Mouse (Mus musculus) megakaryocyte-erythroid progenitor cell, adult 5-6 weeks (primary cell): ENCODE measurements around the gene Rps4x. TPM values are rescaled to one million over a fixed set of nuclear protein-coding genes. Genes with fewer than 3 reads are reported as not detected.

Experiments
- ATAC-seq: replicated peaks from 2 replicates; pipeline ENCODE4 v1.8.0; 2016; ENCODE audit warnings: mild to moderate bottlenecking, inconsistent platforms; ENCODE audit not compliant: severe bottlenecking, poor library complexity, low FRiP score, low TSS enrichment
- total RNA-seq, 2 experiments: library from RNA; stranded (forward) in 1 of 2; stranded (reverse) in 1 of 2; fragments of 200-1000, 215-1000 nt in 1 of 2; fragments of >200 nt in 1 of 2; fragmentation: Nextera tagmentation in 1 of 2; gene quantifications; 2 replicates each; pipeline ENCODE4 v1.2.3; 2014 to 2017

Gene Rps4x
- total RNA-seq, 2 experiments from 2014 or later, result 2,821 to 4,499 TPM

DNA sequence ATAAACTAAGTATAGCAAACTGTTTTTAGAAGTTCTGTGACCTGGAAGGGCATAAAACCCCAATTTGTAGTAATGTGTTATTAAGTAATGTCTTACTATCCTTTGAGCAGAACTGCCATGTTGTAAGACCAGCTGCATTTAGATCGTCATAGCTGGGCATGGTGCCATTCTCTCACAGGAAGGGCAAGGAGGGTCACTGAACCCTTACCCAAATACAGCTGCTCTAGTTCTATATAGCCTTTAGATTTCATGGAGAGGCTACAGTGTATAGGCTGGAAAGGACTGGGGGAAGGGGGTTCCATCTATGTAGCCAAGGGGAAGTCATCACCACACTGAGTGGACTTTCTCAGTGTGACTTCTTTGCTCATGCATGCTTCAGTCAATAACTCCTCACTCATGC lies 48.0 kb downstream of the Rps4x start:
- ATAC-seq, result no peak

Other genes with a start within 250 kb of the Rps4x start
- gene Rtl5, start 118.1 kb downstream of the Rps4x start, total RNA-seq (2014; fragmentation: Nextera tagmentation), result 0.52 and 4.6 TPM in 2 replicates
- 1.2 TPM in 1 of 2 replicates, not detected in the other for gene Rtl5, start 118.1 kb downstream of the Rps4x start, total RNA-seq (2017)
- 67.6 and 96.7 TPM in 2 replicates for gene Pin4, start 69.9 kb downstream of the Rps4x start, total RNA-seq (2014; fragmentation: Nextera tagmentation)
- gene Pin4, start 69.9 kb downstream of the Rps4x start, total RNA-seq (2017), result 162 and 169 TPM in 2 replicates
- gene Ercc6l, start 32.3 kb downstream of the Rps4x start, total RNA-seq (2014; fragmentation: Nextera tagmentation), result 14.2 and 22.9 TPM in 2 replicates
- 27.2 and 27.8 TPM in 2 replicates for gene Ercc6l, start 32.3 kb downstream of the Rps4x start, total RNA-seq (2017)
- gene Cited1, start 62.8 kb upstream of the Rps4x start, total RNA-seq (2014; fragmentation: Nextera tagmentation), result not detected in 2 replicates
- not detected in 2 replicates for gene Cited1, start 62.8 kb upstream of the Rps4x start, total RNA-seq (2017)